Mouse (Mus musculus) embryonic facial prominence, embryonic 12.5 days (tissue): ENCODE data around the gene Abhd14a. TPM values are rescaled to one million over a fixed set of nuclear protein-coding genes. Genes with fewer than 3 reads are reported as not detected.

Experiments
- ATAC-seq: fragments of 200-750 bp; cut with Nextera tagmentation; 2 replicates; pipeline ENCODE4 v1.8.0; 2017; ENCODE audit not compliant: insufficient number of reproducible peaks, insufficient read depth, low FRiP score, low TSS enrichment
- H3K27ac ChIP-seq: fragments of 300-500 bp; sonication (generic); 2 replicates; pipeline ENCODE4 v1.5.1; 2016; ENCODE audit warnings: mild to moderate bottlenecking
- H3K27me3 ChIP-seq: fragments of 300-500 bp; sonication (generic); 2 replicates; pipeline ENCODE4 v1.6.1; 2016; ENCODE audit warnings: mild to moderate bottlenecking, moderate library complexity
- H3K36me3 ChIP-seq: fragments of 300-500 bp; sonication (generic); 2 replicates; pipeline ENCODE4 v1.6.1; 2016; ENCODE audit warnings: mild to moderate bottlenecking
- H3K4me1 ChIP-seq: fragments of 300-500 bp; sonication (generic); 2 replicates; pipeline ENCODE4 v1.6.1; 2016
- H3K4me2 ChIP-seq: fragments of 300-500 bp; sonication (generic); replicated peaks from 2 replicates; pipeline ENCODE4 v1.6.1; 2016; ENCODE audit warnings: mild to moderate bottlenecking, moderate library complexity
- H3K4me3 ChIP-seq: fragments of 300-500 bp; sonication (generic); 2 replicates; pipeline ENCODE4 v1.5.1; 2016; ENCODE audit warnings: mild to moderate bottlenecking
- H3K9ac ChIP-seq: fragments of 300-500 bp; sonication (generic); 2 replicates; pipeline ENCODE4 v1.6.1; 2016; ENCODE audit warnings: mild to moderate bottlenecking, moderate library complexity
- H3K9me3 ChIP-seq: fragments of 300-500 bp; sonication (generic); 2 replicates; pipeline ENCODE4 v1.6.1; 2016; ENCODE audit warnings: mild to moderate bottlenecking, moderate library complexity
- WGBS: fragments of 180-500 bp; shearing (Covaris S2); methylation state at CpG from one replicate; pipeline ENCODE4 v1.1.7; 2016; 5-methylcytosine and 5-hydroxymethylcytosine counted together
- polyA plus RNA-seq: library from polyadenylated mRNA; unstranded; fragments of >200 nt; fragmentation: Nextera tagmentation; extraction: Ambion mirVana; gene quantifications from 2 replicates; pipeline ENCODE4 v1.2.1, GENCODE M21; 2016

Gene Abhd14a
- polyA plus RNA-seq, 1 experiment from 2014 or later, result 58.5 TPM

GRCm38 (mm10) chr9:106457920-106458319 lies 10.4 kb upstream of the Abhd14a start:
- H3K9ac ChIP-seq, result peak overlapping the region; percentile 86; the same call in 1 of the 2 replicates
- peak overlapping the region; percentile 98 for H3K4me2 ChIP-seq
- peaks cover 34% of the 10 kb centered on the region for H3K36me3 ChIP-seq
- no peak for ATAC-seq
- 76% methylated on average over 5 of the region's 5 CpGs for WGBS
- no peaks in the 10 kb centered on the region for H3K9me3 ChIP-seq
- H3K4me1 ChIP-seq, result peaks cover 54% of the 10 kb centered on the region
- H3K4me3 ChIP-seq, result no peak overlapping the region
- 0 out of 2 replicates have a peak, but pooled peaks cover under 1% of the 10 kb centered on the region for H3K27me3 ChIP-seq
- no peak overlapping the region for H3K27ac ChIP-seq

GRCm38 (mm10) chr9:106457163-106457559 lies 9.7 kb upstream of the Abhd14a start:
- Histone ChIP-seq H3K9ac (peak overlapping the region; percentile 86), H3K9me3 (no peaks in the 10 kb centered on the region), H3K4me1 (peaks cover 61% of the 10 kb centered on the region), H3K4me2 (peak overlapping the region; percentile 98), H3K36me3 (peaks cover 28% of the 10 kb centered on the region), H3K27me3 (no peaks in the 10 kb centered on the region), H3K27ac (peak overlapping the region; percentile 96; the same call in 1 of the 2 replicates), H3K4me3 (peak overlapping the region; percentile 80)
- 44% methylated on average over 9 of the region's 9 CpGs for WGBS
- ATAC-seq, result no peak

DNA sequence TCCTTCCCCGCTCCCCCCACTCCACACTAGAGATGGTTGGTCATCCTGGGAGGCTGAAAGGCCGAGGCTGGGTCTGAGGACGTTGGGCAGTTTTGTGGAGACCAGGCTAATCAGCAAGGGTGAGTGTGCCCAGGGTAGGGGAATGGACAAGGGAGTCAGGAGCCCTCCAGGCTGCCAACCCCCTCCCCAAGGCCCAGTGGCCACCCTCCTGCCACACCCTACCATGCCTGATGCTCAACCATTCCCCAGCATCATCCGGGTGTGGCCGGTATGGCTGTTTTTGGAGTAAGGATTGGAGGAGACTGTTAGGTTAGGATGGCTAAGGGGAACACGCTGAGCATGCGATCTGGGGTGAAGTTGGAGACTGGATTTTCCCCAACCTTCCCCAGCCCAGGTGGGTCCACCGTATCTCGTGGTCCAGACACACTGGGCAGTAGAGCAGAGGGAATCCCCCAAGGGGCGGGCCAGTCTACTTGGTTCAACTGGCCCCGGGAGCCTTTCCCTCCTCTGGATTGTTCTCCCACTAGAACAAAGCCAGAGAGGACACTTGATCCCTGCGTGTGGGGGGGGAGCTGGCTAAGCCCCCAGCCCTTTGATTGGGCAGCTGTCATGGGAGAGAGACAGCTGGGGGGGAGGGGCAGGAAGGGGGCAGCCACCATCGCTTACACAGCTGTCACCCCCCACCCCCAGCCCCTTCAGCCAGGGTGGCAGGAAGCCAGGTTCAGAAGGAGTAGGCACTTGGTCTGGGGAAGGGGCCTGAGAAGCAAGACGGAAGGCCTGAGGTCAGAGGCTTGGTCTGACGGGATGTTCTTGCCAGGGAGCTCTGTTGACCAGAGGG lies 9.1 kb upstream of the Abhd14a start:
- Histone ChIP-seq H3K4me1 (peaks cover 67% of the 10 kb centered on the region), H3K9me3 (no peaks in the 10 kb centered on the region), H3K27ac (peak overlapping the region; percentile 96), H3K27me3 (no peaks in the 10 kb centered on the region), H3K4me3 (peak overlapping the region; percentile 80), H3K4me2 (peak overlapping the region; percentile 98), H3K36me3 (peaks cover 22% of the 10 kb centered on the region), H3K9ac (peak overlapping the region; percentile 86)
- 0 out of 2 replicates have a peak, but pooled peaks have one; percentile 2 for ATAC-seq
- 32% methylated on average over 15 of the region's 15 CpGs for WGBS

GRCm38 (mm10) chr9:106454888-106455681 lies 7.6 kb upstream of the Abhd14a start:
- Histone ChIP-seq H3K4me1 (peaks cover 78% of the 10 kb centered on the region), H3K27ac (peak overlapping the region; percentile 96), H3K4me3 (peak overlapping the region; percentile 80), H3K4me2 (peak overlapping the region; percentile 98), H3K9ac (peak overlapping the region; percentile 86), H3K36me3 (peaks cover 8% of the 10 kb centered on the region; the same call in 1 of the 2 replicates), H3K27me3 (no peaks in the 10 kb centered on the region), H3K9me3 (no peaks in the 10 kb centered on the region)
- peak; percentile 19; the same call in 1 of the 2 replicates for ATAC-seq
- whole genome bisulfite sequencing, result 1% methylated on average over 17 of the region's 17 CpGs

- peak overlapping the region; percentile 80 for H3K4me3 ChIP-seq
- ATAC-seq, result peak; percentile 6; the same call in 1 of the 2 replicates
- H3K4me1 ChIP-seq, result peaks cover 82% of the 10 kb centered on the region
- WGBS, result 1% methylated on average over 20 of the region's 20 CpGs
- H3K4me2 ChIP-seq, result peak overlapping the region; percentile 98
- peak overlapping the region; percentile 96 for H3K27ac ChIP-seq
- peak overlapping the region; percentile 86 for H3K9ac ChIP-seq
- H3K27me3 ChIP-seq, result no peaks in the 10 kb centered on the region
- 0 out of 2 replicates have a peak, but pooled peaks cover 3% of the 10 kb centered on the region for H3K36me3 ChIP-seq
- no peaks in the 10 kb centered on the region for H3K9me3 ChIP-seq
Measured at GRCm38 (mm10) chr9:106454071-106454761, 6.7 kb upstream of the Abhd14a start.

DNA sequence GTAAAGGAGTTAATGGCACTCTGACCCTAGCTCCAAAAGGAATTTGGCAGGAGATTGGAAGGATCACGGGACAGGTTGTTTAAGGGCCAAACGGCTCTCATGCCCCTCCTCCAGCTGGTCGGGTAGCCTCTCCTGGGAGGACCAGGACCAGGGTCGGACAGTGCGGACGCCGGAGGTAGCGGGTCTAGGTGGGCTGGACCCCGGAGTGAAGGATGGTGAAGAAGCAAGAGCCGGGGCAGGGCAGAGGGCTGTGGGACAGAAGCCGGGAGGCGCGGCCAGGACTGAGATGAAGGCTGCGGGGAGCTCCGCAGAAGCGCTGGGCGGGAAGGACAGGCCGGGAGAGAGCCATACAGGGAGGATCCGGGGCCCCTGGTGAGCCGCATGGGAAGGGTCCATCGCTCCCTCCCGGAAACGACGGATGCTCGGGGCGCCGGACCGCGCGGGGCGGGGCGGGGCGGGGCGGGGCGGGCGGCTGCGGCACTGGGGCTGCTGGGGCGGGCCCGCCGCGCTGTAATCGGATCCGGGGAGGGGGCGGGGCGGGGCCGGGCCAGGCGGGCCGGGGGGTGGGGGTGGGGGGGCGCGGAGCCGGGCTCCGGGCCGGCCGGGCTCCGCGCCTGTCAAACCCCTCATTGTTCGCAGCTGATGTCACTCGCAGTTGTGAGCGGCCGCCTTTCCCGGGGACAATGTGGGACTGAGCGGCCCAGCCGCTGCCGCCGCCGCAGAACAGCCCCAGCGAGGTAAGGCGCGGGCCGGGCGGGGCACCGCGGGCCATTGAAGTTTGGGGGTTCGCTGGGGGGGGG lies 6.0 kb upstream of the Abhd14a start, which contains the start of gene Pcbp4:
Gene Pcbp4, plus strand, starts transcription at position 21 of the 800 bp plus-strand sequence.
- Histone ChIP-seq H3K36me3 (no peaks in the 10 kb centered on the region), H3K27me3 (no peaks in the 10 kb centered on the region), H3K27ac (peak within 1 kb of the TSS; percentile 96), H3K4me3 (peak within 1 kb of the TSS; percentile 80), H3K9ac (peak within 1 kb of the TSS; percentile 86), H3K4me1 (peaks cover 83% of the 10 kb centered on the region), H3K9me3 (no peaks in the 10 kb centered on the region), H3K4me2 (peak within 1 kb of the TSS; percentile 98)
- WGBS, result under 1% methylated on average over 49 of the region's 74 CpGs
- peak; percentile 29 for ATAC-seq

DNA sequence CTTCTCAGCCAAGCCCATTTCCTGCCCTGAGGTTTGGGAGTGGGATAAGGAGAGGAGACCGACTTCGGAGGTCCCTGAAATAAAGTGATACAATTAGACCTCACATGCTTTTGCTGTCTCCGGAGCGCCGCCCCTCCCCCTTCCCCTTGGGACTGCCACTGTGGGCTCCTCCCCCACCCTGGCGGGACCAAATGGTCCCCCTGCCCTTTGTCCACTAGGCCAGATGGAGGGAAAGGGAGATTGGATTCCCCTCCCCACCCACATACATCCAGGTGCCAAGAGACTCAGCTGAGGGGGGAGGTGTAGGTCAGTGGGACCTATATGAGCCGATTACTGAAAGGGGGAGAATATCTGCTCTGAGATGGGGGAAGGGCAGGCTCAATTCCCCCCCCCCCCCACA lies 5.3 kb upstream of the Abhd14a start:
- no peaks in the 10 kb centered on the region for H3K27me3 ChIP-seq
- no peaks in the 10 kb centered on the region for H3K9me3 ChIP-seq
- H3K4me3 ChIP-seq, result peak overlapping the region; percentile 80
- H3K9ac ChIP-seq, result peak overlapping the region; percentile 86
- no peak for ATAC-seq
- peak overlapping the region; percentile 98 for H3K4me2 ChIP-seq
- no peaks in the 10 kb centered on the region for H3K36me3 ChIP-seq
- WGBS, result 0% methylated on average over 7 of the region's 7 CpGs
- H3K4me1 ChIP-seq, result peaks cover 83% of the 10 kb centered on the region
- H3K27ac ChIP-seq, result peak overlapping the region; percentile 96

GRCm38 (mm10) chr9:106452351-106452750 lies 4.9 kb upstream of the Abhd14a start:
- H3K4me2 ChIP-seq, result peak overlapping the region; percentile 98
- H3K27me3 ChIP-seq, result no peaks in the 10 kb centered on the region
- 24% methylated on average over 6 of the region's 6 CpGs for WGBS
- no peaks in the 10 kb centered on the region for H3K36me3 ChIP-seq
- H3K4me3 ChIP-seq, result peak overlapping the region; percentile 80; the same call in 1 of the 2 replicates
- H3K4me1 ChIP-seq, result peaks cover 81% of the 10 kb centered on the region
- no peaks in the 10 kb centered on the region for H3K9me3 ChIP-seq
- ATAC-seq, result no peak
- peak overlapping the region; percentile 4; the same call in 1 of the 2 replicates for H3K9ac ChIP-seq
- H3K27ac ChIP-seq, result peak overlapping the region; percentile 96

DNA sequence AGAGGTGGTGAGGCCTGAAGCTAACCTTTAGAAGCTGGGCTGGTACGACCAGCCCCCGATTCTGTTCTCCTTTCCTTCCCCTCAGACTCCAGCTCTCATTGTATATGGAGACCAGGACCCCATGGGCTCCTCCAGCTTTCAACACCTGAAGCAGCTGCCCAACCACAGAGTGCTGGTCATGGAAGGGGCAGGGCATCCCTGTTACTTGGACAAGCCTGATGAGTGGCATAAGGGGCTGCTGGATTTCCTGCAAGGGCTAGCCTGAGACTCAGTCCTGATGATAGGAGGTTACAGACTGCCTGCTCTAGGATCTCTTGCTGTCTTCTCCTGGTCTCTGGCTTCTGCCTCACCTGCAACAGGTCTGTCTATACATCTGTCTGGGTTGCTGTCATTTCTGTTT lies 4.4 kb upstream of the Abhd14a start:
- peak overlapping the region; percentile 98 for H3K4me2 ChIP-seq
- ATAC-seq, result no peak
- no peaks in the 10 kb centered on the region for H3K27me3 ChIP-seq
- H3K9me3 ChIP-seq, result no peaks in the 10 kb centered on the region
- H3K36me3 ChIP-seq, result no peaks in the 10 kb centered on the region
- H3K4me1 ChIP-seq, result peaks cover 80% of the 10 kb centered on the region
- H3K27ac ChIP-seq, result no peak overlapping the region; the same call in 1 of the 2 replicates
- WGBS, result 59% methylated on average over 2 of the region's 2 CpGs
- H3K4me3 ChIP-seq, result no peak overlapping the region; the same call in 1 of the 2 replicates
- H3K9ac ChIP-seq, result no peak overlapping the region

GRCm38 (mm10) chr9:106451298-106451697 lies 3.8 kb upstream of the Abhd14a start:
- Histone ChIP-seq H3K9ac (no peak overlapping the region), H3K36me3 (no peaks in the 10 kb centered on the region), H3K4me1 (peaks cover 75% of the 10 kb centered on the region), H3K4me2 (peak overlapping the region; percentile 23), H3K4me3 (no peak overlapping the region), H3K27ac (peak overlapping the region; percentile 66), H3K27me3 (no peaks in the 10 kb centered on the region), H3K9me3 (no peaks in the 10 kb centered on the region)
- no peak for ATAC-seq
- 64% methylated on average over 11 of the region's 11 CpGs for WGBS
